Mouse (Mus musculus) thymus, adult 2 months (tissue): ENCODE results near the gene Dhx33. TPM values are rescaled to one million over a fixed set of nuclear protein-coding genes. Genes with fewer than 3 reads are reported as not detected.

Experiments used
- DNase-seq: peaks from one replicate; pipeline ENCODE4 v3.0.0; 2021
- H3K27ac ChIP-seq: fragments of 200-500 bp; 2 replicates; pipeline ENCODE4 v1.5.1; 2012; ENCODE audit warnings: low read length, control low read depth; ENCODE audit not compliant: control insufficient read depth, insufficient read depth
- H3K27me3 ChIP-seq: fragments of 200-500 bp; 2 replicates; pipeline ENCODE4 v1.6.1; 2012; ENCODE audit warnings: mild to moderate bottlenecking, low read length, moderate library complexity, mixed read lengths; ENCODE audit not compliant: control insufficient read depth, insufficient read depth
- H3K36me3 ChIP-seq: fragments of 200-500 bp; 2 replicates; pipeline ENCODE4 v1.6.1; 2012; ENCODE audit warnings: mild to moderate bottlenecking, low read length, moderate library complexity; ENCODE audit not compliant: control insufficient read depth, insufficient read depth
- H3K4me1 ChIP-seq: fragments of 200-500 bp; replicated peaks from 2 replicates; pipeline ENCODE4 v1.6.1; 2012; ENCODE audit warnings: low read length; ENCODE audit not compliant: control insufficient read depth, insufficient read depth
- H3K4me3 ChIP-seq: fragments of 200-500 bp; 2 replicates; pipeline ENCODE4 v1.5.1; 2012; ENCODE audit warnings: mild to moderate bottlenecking, low read length, control low read depth, moderate library complexity; ENCODE audit not compliant: control insufficient read depth, insufficient read depth
- CTCF ChIP-seq: fragments of 200-500 bp; IDR thresholded peaks from 2 replicates; pipeline ENCODE4 v1.5.1; 2012; ENCODE audit warnings: mild to moderate bottlenecking, control low read depth, low read length, moderate library complexity, borderline replicate concordance; ENCODE audit not compliant: control insufficient read depth, poor library complexity, insufficient read depth; ENCODE audit errors: extremely low read depth
- POLR2A ChIP-seq: fragments of 200-500 bp; IDR thresholded peaks from 2 replicates; pipeline ENCODE4 v1.6.1; 2012; ENCODE audit warnings: mild to moderate bottlenecking, low read length, control low read depth, moderate library complexity; ENCODE audit not compliant: control insufficient read depth, poor library complexity, insufficient read depth; ENCODE audit errors: extremely low read depth
- WGBS: fragments of 180-500 bp; shearing (Covaris S2); methylation state at CpG from one replicate; pipeline ENCODE4 v1.1.7; 2018; 5-methylcytosine and 5-hydroxymethylcytosine counted together
- polyA plus RNA-seq: library from polyadenylated mRNA; depleted of rRNA; stranded (reverse); fragments of >200 nt; gene quantifications from 2 replicates; pipeline ENCODE4 v1.2.3, GENCODE M21; 2012

The Dhx33 gene
- polyA plus RNA-seq, 1 experiment, result 28.4 TPM

DNA sequence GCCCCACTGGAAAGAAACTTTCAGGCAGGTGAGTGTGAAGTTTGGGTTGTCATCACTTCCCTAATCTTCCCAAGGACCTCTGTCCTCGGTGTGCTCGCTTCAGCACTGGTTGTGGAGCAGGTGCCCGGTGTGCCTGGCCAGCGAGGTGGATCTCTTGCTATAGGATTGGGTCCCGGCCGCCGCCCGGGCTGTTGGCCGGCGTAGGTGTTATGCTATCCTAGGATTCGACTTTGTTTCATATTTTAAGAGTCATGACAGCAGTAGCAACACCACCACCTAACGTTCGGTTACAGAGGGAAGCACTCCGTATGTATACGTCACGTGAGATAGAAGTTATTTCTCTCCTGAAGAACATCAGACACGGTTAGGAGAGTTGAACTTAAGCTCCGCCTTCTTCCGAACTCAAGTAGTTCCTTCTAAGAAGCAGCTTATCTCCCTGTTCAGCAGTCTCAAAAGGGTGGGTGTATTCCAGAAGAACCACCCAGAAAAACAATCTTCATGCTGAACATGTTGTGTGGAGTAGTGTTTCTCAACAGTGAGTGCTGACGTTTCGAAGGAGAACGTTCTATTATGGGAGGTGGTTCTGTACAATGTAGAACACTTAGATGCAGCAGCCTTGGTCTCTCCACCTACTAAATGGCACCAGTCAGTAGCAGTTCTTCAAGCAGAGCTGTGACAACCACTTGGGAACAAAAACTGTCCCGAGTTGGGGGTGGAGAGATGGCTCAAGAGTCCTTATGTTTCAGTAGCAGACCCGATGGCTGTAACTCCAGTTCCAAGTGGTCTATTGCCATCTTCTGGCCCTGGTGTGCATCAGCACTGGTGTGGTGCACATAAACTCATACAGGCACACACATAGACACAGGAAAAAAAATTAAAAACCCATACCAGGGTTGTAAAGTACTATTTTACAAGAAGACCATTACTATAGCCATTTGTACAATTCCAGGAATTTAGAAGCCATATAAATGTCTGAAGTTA lies 33.4 kb downstream of the Dhx33 start:
- Histone ChIP-seq H3K27ac (peak overlapping the region; percentile 55), H3K4me3 (peak overlapping the region; percentile 67), H3K27me3 (no peaks in the 10 kb centered on the region), H3K36me3 (peaks cover 16% of the 10 kb centered on the region), H3K4me1 (peaks cover 4% of the 10 kb centered on the region)
- DNase-seq, result no peak
- 11% methylated on average over 24 of the region's 24 CpGs for WGBS
- TF ChIP-seq POLR2A (no peak), CTCF (no peak)

- peak; percentile 92 for DNase-seq
Measured at GRCm38 (mm10) chr11:70969821-70970559, 34.2 kb downstream of the Dhx33 start, which contains the start of the genes Nup88 and Rpain. TSS of gene Nup88 (minus strand) at chr11:70969973. TSS of gene Rpain (plus strand) at chr11:70970213.

DNA sequence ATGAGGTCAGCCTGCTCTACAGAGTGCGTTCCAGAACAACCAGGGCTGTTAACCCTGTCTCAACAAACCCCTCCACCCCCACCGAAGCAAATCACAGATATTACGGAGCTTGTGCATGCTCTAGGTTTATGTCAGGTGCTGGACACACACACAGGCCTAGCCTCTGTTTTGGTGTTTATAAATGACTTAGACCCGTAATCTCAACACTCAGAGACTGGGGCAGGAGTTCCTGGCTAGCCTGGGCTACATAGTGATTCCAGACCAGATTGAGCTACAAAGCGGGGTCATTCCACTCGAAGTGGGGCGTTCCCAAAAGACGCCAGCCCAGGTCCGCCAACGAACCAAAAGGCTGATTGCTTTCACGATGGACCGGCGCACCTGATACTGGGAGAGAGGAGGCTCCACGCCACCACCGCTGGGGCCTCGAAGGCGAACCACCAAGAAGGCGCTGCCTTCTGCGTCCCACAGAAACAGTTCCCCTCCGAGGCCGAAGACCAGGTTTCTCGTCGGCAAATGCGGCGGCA lies 34.9 kb downstream of the Dhx33 start:
- WGBS, result under 1% methylated on average over 25 of the region's 25 CpGs
- no peak for DNase-seq

More at GRCm38 (mm10) chr11:70969821-70970559, 34.2 kb downstream of the Dhx33 start, which contains the start of the genes Nup88 and Rpain:
- peaks cover 4% of the 10 kb centered on the region for H3K4me1 ChIP-seq
- peak within 1 kb of the TSS; percentile 86 for H3K4me3 ChIP-seq
- TF ChIP-seq CTCF (peak; percentile 48; the same call in 1 of the 2 replicates), POLR2A (peak; percentile 91)
- WGBS, result under 1% methylated on average over 43 of the region's 43 CpGs
- H3K27me3 ChIP-seq, result no peaks in the 10 kb centered on the region
- peak within 1 kb of the TSS; percentile 55 for H3K27ac ChIP-seq
- H3K36me3 ChIP-seq, result peaks cover 15% of the 10 kb centered on the region

DNA sequence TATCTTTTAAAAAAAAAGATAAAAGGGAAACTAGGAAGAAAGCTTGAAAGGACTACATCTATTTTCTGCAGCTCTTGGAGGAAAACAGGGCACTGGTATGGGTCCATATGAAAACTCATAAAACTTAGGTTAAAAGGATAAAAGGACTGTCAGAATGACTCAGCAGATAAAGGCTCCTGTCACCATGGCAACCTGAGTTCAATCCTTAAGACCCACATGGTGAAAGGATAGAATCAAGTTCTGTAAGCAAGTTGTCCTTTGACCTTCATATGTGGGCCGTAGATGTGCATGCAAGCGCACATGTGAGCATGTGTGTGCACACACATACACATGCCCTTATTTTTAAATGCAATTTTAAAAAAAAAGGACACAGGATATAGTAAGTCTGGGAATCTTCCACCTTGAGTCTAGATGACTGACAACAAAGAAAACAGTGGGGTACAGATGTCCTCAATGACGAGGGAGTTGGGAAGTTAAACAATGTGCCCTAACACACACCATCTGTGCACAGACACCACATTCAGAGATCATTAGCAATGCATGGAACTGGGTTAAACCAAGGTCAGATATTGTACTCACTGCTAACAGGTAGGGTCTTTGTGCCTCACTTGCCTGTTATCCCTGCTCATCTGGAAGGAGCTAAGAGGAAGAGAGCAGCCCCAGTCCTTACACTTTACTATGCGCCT lies 39.9 kb downstream of the Dhx33 start:
- Histone ChIP-seq H3K27me3 (no peaks in the 10 kb centered on the region), H3K27ac (no peak overlapping the region), H3K36me3 (peaks cover 62% of the 10 kb centered on the region), H3K4me3 (no peak overlapping the region), H3K4me1 (peaks cover 4% of the 10 kb centered on the region)
- DNase-seq, result no peak
- TF ChIP-seq CTCF, result no peak
- TF ChIP-seq POLR2A, result no peak
- WGBS, result 93% methylated on average over 4 of the region's 4 CpGs

More for the DNA sequence above, 34.9 kb downstream of the Dhx33 start:
- Histone ChIP-seq H3K36me3 (peaks cover 18% of the 10 kb centered on the region), H3K4me1 (peaks cover 4% of the 10 kb centered on the region), H3K27me3 (no peaks in the 10 kb centered on the region), H3K27ac (peak overlapping the region; percentile 40; the same call in 1 of the 2 replicates), H3K4me3 (peak overlapping the region; percentile 86)
- TF ChIP-seq POLR2A (no peak), CTCF (no peak)

- TF ChIP-seq CTCF, result no peak
- TF ChIP-seq POLR2A, result no peak
- H3K27me3 ChIP-seq, result no peaks in the 10 kb centered on the region; the same call in 1 of the 2 replicates
- no peak for DNase-seq
- H3K36me3 ChIP-seq, result peaks cover 90% of the 10 kb centered on the region
- no peak overlapping the region for H3K4me3 ChIP-seq
- H3K27ac ChIP-seq, result no peak overlapping the region
- 96% methylated on average over 5 of the region's 5 CpGs for WGBS
- H3K4me1 ChIP-seq, result no peaks in the 10 kb centered on the region
Measured at GRCm38 (mm10) chr11:70960786-70961554, 43.3 kb downstream of the Dhx33 start.
